Mouse (Mus musculus) c-Kit-positive CD71-positive TER-119-negative erythroid progenitor cells, embryonic 14.5 days (primary cell): ENCODE measurements around the gene Slc16a4.

ENCODE experiments used
- DNase-seq: peaks from one replicate; pipeline ENCODE4 v3.0.0-alpha.2; 2013; ENCODE audit warnings: low read depth

Slc16a4 gene

DNA sequence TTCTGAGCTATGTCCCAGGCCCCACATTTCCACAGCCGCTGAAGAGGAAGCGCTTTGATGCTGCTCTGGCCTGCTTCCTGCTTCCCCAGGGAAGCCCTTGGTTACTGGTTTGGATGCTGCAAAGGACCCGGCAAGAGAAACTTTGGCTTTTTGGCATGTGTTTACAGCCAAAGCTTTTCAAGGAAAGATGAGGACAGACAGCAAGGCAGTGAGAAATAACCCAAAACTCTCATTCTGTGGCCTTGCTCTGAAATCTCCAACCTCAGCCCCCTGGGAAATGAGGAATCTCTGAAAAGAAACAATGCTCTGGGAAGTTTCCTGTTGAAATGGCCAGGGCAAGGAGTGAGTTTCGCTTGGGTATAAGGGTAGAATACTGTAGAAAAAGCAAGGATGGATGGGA is 69.3 kb downstream of the Slc16a4 start:
- DNase-seq = no peak
